Mouse (Mus musculus): ENCODE results near the gene Fam98c. TPM values are rescaled to one million over a fixed set of nuclear protein-coding genes. Genes with fewer than 3 reads are reported as not detected.
A peak's percentile ranks its signal among the peaks of the same experiment; 100 is the strongest.
"Not testable (repeated sequence)": the region's sequence is repeated elsewhere in the genome, so short reads cannot be mapped to it uniquely, and the experiment has no call there.

Gene Fam98c
- 1 to 10 TPM; 9.1 to 9.8 TPM for total RNA-seq (2021)
- long read RNA-seq, experiment 1, transcript Fam98c-209 (8 exons, 1,293 nt), result major isoform, 6 of 20 reads
- long read RNA-seq, experiment 1, partial matches to known transcripts, result 4 of 20 reads
- long read RNA-seq, experiment 1, other reads (novel, unspliced or antisense), result 4 of 20 reads
- long read RNA-seq, experiment 2, transcript Fam98c-206 (7 exons, 2,169 nt), result minor isoform, 13 of 47 reads
- long read RNA-seq, experiment 2, transcript Fam98c-209 (8 exons, 1,293 nt), result major isoform, 18 of 47 reads
- long read RNA-seq, experiment 2, partial matches to known transcripts, result 5 of 47 reads
- long read RNA-seq, experiment 2, other reads (novel, unspliced or antisense), result 10 of 47 reads

- DNase-seq (ENCODE audit: low spot score in 2 of 2), result peak; percentile 76
These were observed at the start of gene Fam98c for GRCm38 (mm10) chr7:29155838-29156782. TSS of gene Fam98c (minus strand) at chr7:29156234.

DNA sequence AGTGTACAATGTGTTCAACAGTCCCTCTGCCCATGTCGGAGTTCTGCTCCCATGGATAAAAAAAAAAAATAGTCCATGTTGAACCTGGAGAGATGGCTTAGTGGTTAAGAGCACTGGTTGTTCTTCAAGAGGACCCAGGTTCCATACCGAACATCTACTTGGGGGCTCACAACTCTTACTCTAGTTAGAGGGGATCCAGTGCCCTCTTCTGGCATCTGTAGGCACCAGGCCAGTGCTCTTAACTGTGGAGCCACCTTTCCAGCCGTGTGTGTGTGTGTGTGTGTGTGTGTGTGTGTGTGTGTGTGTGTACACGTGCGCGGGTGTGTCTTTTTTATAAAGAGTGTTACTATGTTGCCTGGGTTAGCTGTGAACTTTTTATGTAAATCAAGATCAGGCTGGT lies 46.5 kb upstream of the Fam98c start:
- DNase-seq (ENCODE audit: low spot score in 2 of 2), result no peak

GRCm38 (mm10) chr7:29194230-29194629 lies 38.2 kb upstream of the Fam98c start:
- not testable (repeated sequence) for DNase-seq (ENCODE audit: low spot score in 2 of 2)

DNA sequence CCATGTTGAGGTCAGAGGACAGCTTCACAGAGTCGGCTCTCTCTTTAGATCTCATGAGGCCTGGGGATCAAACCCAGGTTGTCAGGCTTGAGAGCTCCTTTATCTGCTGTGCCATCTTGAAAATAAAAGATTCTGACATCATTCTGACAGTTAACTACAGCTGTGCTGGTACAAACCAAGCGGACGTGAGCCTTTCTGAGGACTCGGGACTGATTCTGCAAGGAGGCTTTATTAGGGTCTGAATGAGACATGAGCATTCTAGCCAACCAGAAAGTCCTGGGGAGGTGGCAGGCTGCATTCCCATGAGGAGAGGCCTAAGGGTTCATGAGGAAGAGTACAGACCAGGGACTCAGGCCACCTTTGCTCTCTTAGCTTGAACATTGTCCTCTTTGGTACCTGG lies 25.3 kb upstream of the Fam98c start:
- DNase-seq (ENCODE audit: low spot score in 2 of 2), result not testable (repeated sequence)

GRCm38 (mm10) chr7:29180854-29181236 lies 24.8 kb upstream of the Fam98c start:
- DNase-seq (ENCODE audit: low spot score in 2 of 2), result no peak

- DNase-seq (ENCODE audit: low spot score in 2 of 2), result peak; percentile 92
These were observed 24.2 kb upstream of the Fam98c start, which contains the start of gene Psmd8 for GRCm38 (mm10) chr7:29180077-29180853. TSS of gene Psmd8 (minus strand) at chr7:29180701.

- no peak for DNase-seq (ENCODE audit: low spot score in 2 of 2)
These were observed 23.3 kb upstream of the Fam98c start for GRCm38 (mm10) chr7:29179323-29179722.

DNA sequence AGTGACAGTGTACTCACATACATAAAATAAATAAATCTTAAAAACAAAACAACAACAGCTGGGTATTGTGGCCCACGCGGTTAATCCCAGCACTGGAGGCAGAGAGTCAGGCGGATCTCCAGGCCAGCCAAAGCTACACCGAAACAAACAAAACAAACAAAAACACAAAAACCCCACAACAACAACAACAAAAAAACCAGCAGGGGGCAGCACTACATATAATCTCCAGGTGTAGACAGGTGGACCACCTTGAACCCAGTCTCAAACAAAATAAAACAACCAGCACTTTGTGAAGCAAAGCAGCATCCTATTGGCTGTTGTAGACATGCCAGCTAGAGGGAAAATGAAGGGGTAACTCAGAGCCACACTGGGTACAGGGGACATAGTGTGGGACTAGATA lies 22.1 kb upstream of the Fam98c start:
- DNase-seq (ENCODE audit: low spot score in 2 of 2), result no peak

- no peak for DNase-seq (ENCODE audit: low spot score in 2 of 2)
These were observed 16.5 kb upstream of the Fam98c start for GRCm38 (mm10) chr7:29172390-29173016.

DNA sequence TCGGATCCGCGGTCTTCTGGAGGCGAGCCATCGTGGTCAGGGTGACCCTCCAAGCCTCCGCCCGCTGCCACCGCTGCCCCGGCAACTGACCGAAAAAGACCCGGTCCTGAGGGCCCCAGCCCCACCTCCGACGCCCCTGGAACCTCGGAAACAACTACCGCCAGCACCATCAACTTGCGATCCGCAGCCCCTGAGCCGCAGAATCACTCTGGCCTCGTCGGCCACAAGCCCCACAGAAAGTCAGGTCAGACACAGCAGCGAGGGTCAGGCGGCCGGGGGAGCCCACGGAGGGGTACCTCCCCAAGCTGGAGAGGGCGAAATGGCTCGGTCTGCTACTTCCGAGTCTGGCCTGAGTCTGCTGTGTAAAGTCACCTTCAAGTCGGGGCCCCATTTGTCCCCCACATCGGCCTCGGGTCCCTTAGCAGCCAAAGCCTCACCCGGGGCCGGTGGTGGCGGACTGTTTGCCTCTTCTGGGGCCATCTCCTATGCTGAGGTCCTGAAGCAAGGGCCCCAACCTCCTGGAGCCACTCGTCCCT lies 15.6 kb upstream of the Fam98c start:
- peak in 1 of 2 experiments; percentile 16 for DNase-seq (ENCODE audit: low spot score in 2 of 2)

DNA sequence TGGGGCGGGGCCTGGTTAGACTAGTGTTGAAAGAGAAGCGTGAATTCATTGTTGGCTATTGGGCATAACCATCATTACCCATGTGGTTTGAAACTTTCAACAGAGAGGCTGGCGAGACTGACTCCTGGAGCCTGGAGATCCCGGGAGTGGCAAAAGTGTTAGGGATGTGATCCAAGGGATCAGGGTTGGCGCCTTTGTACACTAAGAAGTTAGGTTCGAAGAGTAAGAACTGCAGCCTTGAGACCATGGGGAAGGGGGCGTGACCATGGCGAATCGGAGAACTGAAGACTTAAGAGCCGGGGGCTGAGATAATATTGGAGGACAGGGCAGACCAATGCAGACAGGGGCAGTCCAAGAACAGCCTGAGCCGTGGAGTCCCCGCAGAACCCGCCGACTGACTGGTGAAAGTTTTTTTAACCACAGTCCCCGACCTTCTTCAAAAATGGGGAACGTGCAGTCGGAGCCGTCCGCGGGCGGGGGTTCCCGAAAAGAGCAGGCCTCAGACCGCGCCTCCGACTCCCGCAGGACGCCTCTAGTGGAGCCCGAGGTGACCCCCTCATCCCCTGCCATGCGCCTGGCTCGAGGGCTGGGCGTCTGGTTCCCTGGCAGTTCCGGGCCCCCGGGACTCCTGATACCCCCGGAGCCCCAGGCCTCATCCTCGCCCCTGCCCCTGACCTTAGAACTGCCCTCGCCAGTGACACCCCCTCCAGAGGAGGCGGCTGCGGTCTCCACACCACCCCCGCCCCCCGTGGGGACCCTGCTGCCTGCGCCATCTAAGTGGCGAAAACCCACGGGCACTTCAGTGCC lies 14.9 kb upstream of the Fam98c start:
- peak in 1 of 2 experiments; percentile 18 for DNase-seq (ENCODE audit: low spot score in 2 of 2)

DNA sequence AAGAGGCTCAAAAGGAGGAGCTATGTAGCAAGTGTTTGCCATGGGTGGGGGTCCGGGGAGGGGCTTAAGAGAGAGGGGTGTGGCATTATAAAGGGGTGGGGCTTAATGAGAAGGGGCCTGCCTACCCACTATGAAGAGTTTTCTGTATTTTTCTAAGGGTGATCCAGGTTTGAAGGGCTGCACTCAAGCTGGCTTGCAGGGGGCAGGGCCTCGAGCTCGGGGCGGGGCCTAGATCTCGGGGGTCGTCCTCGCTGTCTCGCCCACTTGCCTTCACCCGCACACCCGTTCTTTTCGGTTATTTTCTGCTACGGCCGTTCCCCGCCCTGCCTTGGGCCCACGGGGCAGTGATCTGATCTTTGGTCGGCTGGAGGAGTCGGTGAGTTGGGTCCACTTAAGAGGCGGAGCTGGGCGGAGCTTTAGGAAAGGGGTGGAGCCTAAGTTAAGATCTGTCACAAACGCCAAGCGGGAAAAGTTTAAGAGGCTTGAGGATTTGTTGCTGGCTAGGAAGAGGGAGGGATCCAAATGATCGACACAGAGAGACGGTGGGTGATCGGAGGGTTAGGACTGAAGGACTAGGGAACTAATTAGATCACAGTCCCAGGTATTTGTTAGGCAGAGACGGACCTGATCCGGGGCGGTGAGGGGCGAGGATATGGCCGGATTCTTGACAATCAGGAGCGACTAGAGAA lies 14.2 kb upstream of the Fam98c start, which contains the start of the genes Ggn and Spred3:
Ggn (plus strand) TSS at position 145 of the 689 bp plus-strand sequence.
Spred3 (minus strand) TSS at position 346 of the 689 bp plus-strand sequence.
- DNase-seq (ENCODE audit: low spot score in 2 of 2), result peak; percentile 73 to 74

DNA sequence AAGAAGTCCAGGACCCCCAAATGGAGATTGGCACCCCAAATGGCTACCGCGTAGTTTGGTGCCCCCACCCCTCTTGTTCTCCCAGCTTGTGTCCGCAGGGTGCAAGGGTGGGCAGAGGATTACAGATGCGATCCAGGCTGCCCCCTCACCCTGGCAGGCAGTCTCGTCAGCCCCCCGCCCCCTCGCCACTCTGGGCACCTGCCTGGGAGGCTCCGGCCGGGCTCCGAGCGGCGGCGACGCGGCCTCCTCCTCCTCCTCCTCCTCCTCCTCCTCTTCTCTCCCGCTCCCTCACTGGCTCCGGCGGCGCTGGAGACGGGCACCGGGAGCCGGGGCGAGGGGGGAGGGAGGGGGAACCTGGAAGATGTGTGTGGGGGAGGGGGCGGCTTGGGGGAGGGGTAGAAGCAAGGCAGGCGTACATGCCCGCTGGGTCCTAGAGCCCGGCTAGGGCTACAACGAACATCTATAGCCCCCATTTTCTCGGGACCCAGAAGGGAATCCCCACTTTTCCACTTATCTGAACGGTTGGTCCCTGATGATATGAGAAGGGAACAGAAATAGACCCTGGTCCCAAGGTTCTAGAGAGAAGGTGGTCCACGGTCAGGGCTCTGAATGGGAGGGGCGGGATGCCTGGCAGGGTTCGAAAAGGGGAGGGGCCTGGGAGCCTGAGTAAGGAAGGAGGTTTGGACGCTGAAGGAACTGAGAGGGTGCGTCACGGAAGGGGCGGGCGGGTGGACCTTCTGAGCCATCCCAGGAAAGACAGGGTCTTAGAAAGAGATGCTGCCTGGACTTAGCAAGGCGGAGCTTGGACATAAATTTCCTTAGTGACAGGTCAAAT lies 13.4 kb upstream of the Fam98c start:
- peak; percentile 66 to 75 for DNase-seq (ENCODE audit: low spot score in 2 of 2)

GRCm38 (mm10) chr7:29168791-29169230 lies 12.8 kb upstream of the Fam98c start:
- no peak for DNase-seq (ENCODE audit: low spot score in 2 of 2)

- no peak for DNase-seq (ENCODE audit: low spot score in 2 of 2)
These were observed 12.2 kb upstream of the Fam98c start for GRCm38 (mm10) chr7:29168121-29168695.

DNA sequence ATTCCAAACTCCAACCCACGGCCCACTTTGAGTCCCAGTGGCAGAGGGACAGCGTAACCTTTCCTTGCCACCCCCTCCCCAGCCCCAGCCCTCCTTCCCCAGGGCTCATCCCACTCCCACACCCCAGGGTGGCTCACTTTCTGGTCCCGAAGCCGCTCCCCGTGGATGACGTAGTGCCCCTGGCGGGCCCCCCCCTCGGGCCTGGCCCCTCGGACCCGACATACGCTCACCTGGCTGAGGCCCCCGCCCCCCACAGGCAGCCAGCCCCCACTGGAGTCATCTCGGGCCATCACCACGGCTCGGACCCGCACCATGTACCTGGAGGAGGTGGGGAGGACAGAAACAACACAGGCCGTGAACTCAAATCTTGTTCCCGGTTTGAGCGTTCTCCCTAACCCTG lies 11.6 kb upstream of the Fam98c start:
- no peak for DNase-seq (ENCODE audit: low spot score in 2 of 2)

- no peak for DNase-seq (ENCODE audit: low spot score in 2 of 2)
These were observed 6.9 kb upstream of the Fam98c start for GRCm38 (mm10) chr7:29162750-29163525.

Data from adrenal gland, adult 18-20 months (tissue).